Mouse (Mus musculus) CD8-positive naive resting alpha-beta T cell, adult 57 days (primary cell): ENCODE results near the gene Kcne1l. TPM values are rescaled to one million over a fixed set of nuclear protein-coding genes. Genes with fewer than 3 reads are reported as not detected.

Experiments used
- total RNA-seq: library from RNA; stranded (reverse); gene quantifications from one replicate; pipeline ENCODE4 v1.2.4, GENCODE M21; 2023

Gene Kcne1l
- total RNA-seq, result not detected

DNA sequence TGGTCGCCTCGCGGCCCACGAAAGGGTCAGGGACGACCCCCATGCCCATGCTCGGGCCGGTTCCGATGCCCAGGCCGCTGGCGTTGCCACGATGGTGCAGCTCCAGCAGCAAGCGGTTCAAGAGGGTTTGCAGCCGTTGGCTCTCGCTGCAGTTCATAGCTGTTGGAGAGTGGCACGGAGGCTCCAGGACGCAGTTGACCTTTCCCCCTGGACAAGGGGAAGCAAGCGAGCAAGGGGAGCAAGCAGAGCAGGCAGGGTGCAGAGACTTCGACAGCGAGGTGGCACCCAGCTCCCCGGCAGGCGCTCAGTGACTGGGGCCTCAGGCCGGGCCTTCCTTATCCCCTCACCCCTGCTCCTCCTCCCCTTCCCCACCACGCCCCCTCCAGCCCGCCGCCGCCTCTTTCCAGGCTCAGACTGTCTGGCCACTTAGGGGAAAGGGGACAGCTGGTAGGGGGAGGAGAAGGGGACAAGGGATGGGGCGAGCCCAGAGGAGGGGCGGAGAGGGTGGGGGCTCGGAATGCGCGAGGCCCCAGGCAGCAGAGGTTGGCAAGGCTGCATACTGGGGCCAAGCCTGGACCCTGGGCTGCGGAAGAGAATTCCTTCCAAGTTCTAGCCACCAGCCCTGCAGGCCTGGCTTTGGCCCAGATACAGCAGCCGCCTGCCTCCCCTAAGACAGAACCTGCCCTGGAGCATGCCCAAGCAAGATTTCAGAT, at the start of gene Kcne1l:
Gene Kcne1l (minus strand): TSS at position 426 of the 713 bp plus-strand sequence.

Other genes starting within 250 kb of the Kcne1l start
- gene Gucy2f, start 109.4 kb downstream of the Kcne1l start, total RNA-seq, result not detected
- gene Nxt2, start 79.5 kb downstream of the Kcne1l start, total RNA-seq, result 3.6 TPM
- gene Acsl4, start 84.2 kb upstream of the Kcne1l start, total RNA-seq, result 28.4 TPM